Mouse (Mus musculus) neural tube, embryonic 13.5 days (tissue): ENCODE measurements at regions not wholly inside any gene's neighbourhood (a gene's known extent, or its start where the extent isn't known, plus 50 kb on each side); places are given as distances from the start of the nearest gene placed in this dataset.

ENCODE experiments used
- ATAC-seq: fragments of 200-750 bp; cut with Nextera tagmentation; 2 replicates; pipeline ENCODE4 v1.8.0; 2017; ENCODE audit warnings: low read depth, mild to moderate bottlenecking, moderate TSS enrichment, moderate library complexity
- H3K27ac ChIP-seq: fragments of 300-500 bp; sonication (generic); replicated peaks from 2 replicates; pipeline ENCODE4 v1.5.1; 2015; ENCODE audit warnings: moderate library complexity, mild to moderate bottlenecking, inconsistent platforms
- H3K27me3 ChIP-seq: fragments of 300-500 bp; sonication (generic); 2 replicates; pipeline ENCODE4 v1.6.1; 2015; ENCODE audit warnings: mild to moderate bottlenecking, inconsistent platforms
- H3K36me3 ChIP-seq: fragments of 300-500 bp; sonication (generic); 2 replicates; pipeline ENCODE4 v1.6.1; 2015; ENCODE audit warnings: mild to moderate bottlenecking, inconsistent platforms
- H3K4me1 ChIP-seq: fragments of 300-500 bp; sonication (generic); replicated peaks from 2 replicates; pipeline ENCODE4 v1.6.1; 2015; ENCODE audit warnings: inconsistent platforms
- H3K4me2 ChIP-seq: fragments of 300-500 bp; sonication (generic); 2 replicates; pipeline ENCODE4 v1.6.1; 2015; ENCODE audit warnings: inconsistent platforms, mild to moderate bottlenecking, moderate library complexity
- H3K4me3 ChIP-seq: fragments of 300-500 bp; sonication (generic); 2 replicates; pipeline ENCODE4 v1.5.1; 2015; ENCODE audit warnings: mild to moderate bottlenecking, inconsistent platforms
- H3K9ac ChIP-seq: fragments of 300-500 bp; sonication (generic); 2 replicates; pipeline ENCODE4 v1.6.1; 2015; ENCODE audit warnings: moderate library complexity, mild to moderate bottlenecking, inconsistent platforms
- H3K9me3 ChIP-seq: fragments of 300-500 bp; sonication (generic); 2 replicates; pipeline ENCODE4 v1.6.1; 2016; ENCODE audit warnings: inconsistent platforms
- WGBS: fragments of 180-500 bp; shearing (Covaris S2); methylation state at CpG from one replicate; pipeline ENCODE4 v1.1.7; 2015; 5-methylcytosine and 5-hydroxymethylcytosine counted together

DNA sequence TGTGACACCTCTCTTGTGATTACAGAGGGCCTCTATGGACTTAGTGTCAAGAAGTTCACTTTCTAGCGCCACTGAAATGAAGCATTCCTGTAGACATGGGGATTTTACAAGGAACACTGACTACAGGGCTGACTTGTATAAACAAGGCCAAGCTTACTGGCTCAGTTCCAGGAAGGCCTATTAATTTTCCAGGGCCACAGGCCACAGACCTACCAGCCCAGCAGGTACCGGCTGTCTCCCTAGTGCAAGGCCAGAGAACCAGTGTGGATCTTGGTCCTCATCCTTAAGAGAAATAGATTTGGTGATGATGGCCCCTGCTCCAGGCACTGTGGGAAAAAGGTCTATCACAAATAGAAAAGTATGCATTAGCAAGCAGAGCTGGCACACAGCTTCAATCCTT, 359.4 kb downstream of the Hs3st3b1 start:
- WGBS = 70% methylated on average over 2 of the region's 2 CpGs
- no peak overlapping the region for H3K9ac ChIP-seq
- no peak overlapping the region for H3K27ac ChIP-seq
- H3K27me3 ChIP-seq = no peaks in the 10 kb centered on the region
- H3K36me3 ChIP-seq = no peaks in the 10 kb centered on the region
- no peaks in the 10 kb centered on the region for H3K4me1 ChIP-seq
- no peak overlapping the region for H3K4me3 ChIP-seq
- no peaks in the 10 kb centered on the region for H3K9me3 ChIP-seq
- ATAC-seq = no peak
- no peak overlapping the region for H3K4me2 ChIP-seq

DNA sequence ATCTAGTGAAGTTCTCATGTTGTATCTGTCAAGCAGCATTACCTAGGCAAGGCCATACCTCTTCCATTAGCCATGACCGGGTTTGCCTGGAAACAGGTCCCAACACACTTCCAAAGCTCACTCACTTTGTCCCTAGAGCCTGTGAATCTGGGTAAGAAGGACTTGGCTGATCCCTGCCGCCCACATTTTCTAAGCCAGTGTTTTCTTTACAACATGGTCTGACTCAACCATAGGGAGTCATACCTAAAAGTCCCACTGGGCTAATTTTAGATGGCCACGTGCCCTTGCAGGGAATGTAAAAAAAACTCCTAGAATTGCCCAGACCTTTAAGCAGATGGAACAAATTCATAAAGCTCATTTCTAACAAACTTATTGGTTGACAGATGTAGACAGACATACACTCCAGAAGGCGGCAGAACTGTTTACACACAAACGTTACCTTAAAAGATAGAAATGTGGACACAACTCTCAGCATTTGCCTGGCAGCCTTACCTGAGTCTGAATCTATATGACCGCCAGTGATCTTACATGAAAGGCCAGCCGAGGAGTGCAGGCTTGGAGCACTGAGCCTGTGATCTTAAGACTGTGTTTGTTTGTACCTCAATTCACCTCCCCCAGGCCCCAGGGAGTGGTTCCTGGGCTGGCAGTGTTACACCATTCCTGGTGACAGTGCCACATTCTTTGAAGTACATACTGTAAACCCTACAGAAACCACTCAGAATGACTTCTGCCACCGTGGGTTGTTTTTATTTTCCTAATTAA, 356.4 kb downstream of the Hs3st3b1 start:
- no peak for ATAC-seq
- no peaks in the 10 kb centered on the region for H3K36me3 ChIP-seq
- no peak overlapping the region for H3K4me3 ChIP-seq
- no peak overlapping the region for H3K4me2 ChIP-seq
- no peaks in the 10 kb centered on the region for H3K4me1 ChIP-seq
- H3K27me3 ChIP-seq = no peaks in the 10 kb centered on the region
- 81% methylated on average over 8 of the region's 8 CpGs for WGBS
- H3K9me3 ChIP-seq = no peaks in the 10 kb centered on the region
- no peak overlapping the region for H3K27ac ChIP-seq
- no peak overlapping the region for H3K9ac ChIP-seq

DNA sequence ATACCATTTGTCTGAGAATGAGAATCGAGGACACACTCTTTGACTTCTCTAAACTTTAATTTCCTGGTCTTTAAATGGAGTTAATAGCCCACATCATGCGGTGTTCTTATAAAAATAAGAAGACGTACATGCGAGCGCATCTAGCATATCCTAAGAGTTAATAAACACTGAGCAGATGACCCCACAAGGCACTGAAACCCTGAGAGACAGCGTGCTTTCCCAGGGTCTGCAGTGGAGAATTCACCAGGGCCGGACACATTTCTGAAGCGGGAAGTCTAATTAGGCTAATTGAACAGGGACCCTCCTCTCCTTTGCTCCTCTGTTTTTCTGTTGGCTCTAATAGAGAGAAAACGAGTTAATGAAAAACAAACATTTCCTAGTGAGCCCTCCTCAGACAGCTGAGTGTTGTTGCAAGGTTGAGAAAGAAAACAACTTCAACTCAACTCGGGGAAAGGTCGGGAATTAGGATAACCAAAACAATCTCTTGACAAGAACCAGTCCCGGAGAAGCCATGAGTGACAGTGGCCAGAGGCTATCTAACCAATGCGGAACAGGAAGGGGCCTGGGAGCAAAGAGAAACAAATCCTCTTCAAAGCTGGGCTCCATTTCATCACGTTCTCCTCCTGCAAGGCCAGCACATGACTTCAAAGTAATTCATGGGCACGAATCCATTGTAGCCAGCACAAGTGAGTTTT, 352.2 kb downstream of the Hs3st3b1 start:
- no peak for ATAC-seq
- Histone ChIP-seq H3K27ac (no peak overlapping the region), H3K36me3 (no peaks in the 10 kb centered on the region), H3K4me3 (no peak overlapping the region), H3K4me1 (no peaks in the 10 kb centered on the region), H3K27me3 (no peaks in the 10 kb centered on the region), H3K9ac (no peak overlapping the region), H3K4me2 (no peak overlapping the region), H3K9me3 (no peaks in the 10 kb centered on the region)
- 71% methylated on average over 15 of the region's 15 CpGs for WGBS

DNA sequence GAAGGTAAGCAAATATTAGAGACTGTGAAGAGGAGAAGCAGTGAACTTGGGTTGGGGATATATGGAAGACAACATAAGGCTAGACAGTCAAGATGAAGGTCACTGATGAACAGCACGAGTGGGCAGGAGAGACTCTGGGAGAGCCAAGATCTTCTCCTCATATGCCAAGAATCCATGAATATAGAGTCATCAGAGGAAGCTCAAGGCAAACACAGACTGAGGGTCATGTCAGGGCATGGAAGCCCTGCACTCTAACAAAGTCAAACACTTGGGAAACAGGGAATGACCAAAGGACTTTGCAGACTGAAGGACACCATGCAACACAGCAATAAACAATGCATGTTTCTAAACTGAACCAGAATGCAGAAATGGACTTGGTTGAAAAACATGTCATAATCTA, 351.4 kb downstream of the Hs3st3b1 start:
- no peak overlapping the region for H3K9ac ChIP-seq
- H3K4me1 ChIP-seq = no peaks in the 10 kb centered on the region
- WGBS = 81% methylated on average over 1 of the region's 1 CpGs
- H3K4me2 ChIP-seq = no peak overlapping the region
- no peaks in the 10 kb centered on the region for H3K9me3 ChIP-seq
- no peaks in the 10 kb centered on the region for H3K27me3 ChIP-seq
- no peak overlapping the region for H3K27ac ChIP-seq
- no peaks in the 10 kb centered on the region for H3K36me3 ChIP-seq
- no peak overlapping the region for H3K4me3 ChIP-seq
- no peak for ATAC-seq

DNA sequence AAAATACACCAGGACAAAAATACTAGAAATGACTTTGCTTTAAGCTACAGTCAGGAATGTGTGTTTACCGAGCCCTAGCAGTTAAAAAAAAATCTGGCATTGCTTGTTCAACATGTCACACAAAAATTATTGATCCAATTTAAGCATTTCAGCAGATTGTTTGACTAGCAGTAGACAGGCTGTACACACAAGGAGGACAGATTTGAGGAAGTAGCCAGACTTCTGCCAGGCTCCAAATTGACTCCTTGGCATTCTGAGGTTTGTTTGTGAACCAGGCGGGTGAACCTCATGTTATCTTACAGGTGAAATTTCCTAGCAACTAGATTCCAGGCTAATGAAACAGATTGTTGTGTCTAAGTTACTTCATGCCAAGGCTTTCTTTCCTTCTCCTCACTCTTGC, 348.8 kb downstream of the Hs3st3b1 start:
- H3K36me3 ChIP-seq = no peaks in the 10 kb centered on the region
- H3K9me3 ChIP-seq = no peaks in the 10 kb centered on the region
- no peak overlapping the region for H3K9ac ChIP-seq
- no peak overlapping the region for H3K4me2 ChIP-seq
- H3K27me3 ChIP-seq = no peaks in the 10 kb centered on the region
- 83% methylated on average over 2 of the region's 2 CpGs for WGBS
- H3K4me1 ChIP-seq = no peaks in the 10 kb centered on the region
- H3K27ac ChIP-seq = no peak overlapping the region
- no peak overlapping the region for H3K4me3 ChIP-seq
- no peak for ATAC-seq

DNA sequence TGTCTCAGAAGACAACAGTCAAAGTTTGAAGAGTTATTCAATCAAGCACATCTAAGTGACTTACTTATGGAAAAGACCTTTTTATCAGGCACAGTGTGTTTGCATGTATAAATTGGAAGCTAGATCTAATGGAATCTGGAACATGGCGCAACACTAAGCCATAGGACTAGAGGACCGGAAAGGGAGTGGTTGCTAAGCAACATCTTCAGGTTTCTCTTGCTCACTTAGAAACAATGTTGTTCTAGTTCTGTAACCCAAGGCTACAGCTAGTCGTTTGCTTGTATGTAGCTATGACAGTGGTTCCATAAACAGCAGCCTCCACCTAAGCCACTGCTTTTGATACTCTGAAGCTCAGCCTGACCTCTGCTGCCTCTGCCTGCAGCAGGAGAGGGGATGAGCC, 338.8 kb downstream of the Hs3st3b1 start:
- WGBS = 82% methylated on average over 3 of the region's 3 CpGs
- H3K9me3 ChIP-seq = no peaks in the 10 kb centered on the region
- H3K9ac ChIP-seq = no peak overlapping the region
- no peak overlapping the region for H3K27ac ChIP-seq
- H3K4me2 ChIP-seq = no peak overlapping the region
- H3K4me1 ChIP-seq = no peaks in the 10 kb centered on the region
- no peak for ATAC-seq
- no peaks in the 10 kb centered on the region for H3K27me3 ChIP-seq
- no peaks in the 10 kb centered on the region for H3K36me3 ChIP-seq
- no peak overlapping the region for H3K4me3 ChIP-seq

DNA sequence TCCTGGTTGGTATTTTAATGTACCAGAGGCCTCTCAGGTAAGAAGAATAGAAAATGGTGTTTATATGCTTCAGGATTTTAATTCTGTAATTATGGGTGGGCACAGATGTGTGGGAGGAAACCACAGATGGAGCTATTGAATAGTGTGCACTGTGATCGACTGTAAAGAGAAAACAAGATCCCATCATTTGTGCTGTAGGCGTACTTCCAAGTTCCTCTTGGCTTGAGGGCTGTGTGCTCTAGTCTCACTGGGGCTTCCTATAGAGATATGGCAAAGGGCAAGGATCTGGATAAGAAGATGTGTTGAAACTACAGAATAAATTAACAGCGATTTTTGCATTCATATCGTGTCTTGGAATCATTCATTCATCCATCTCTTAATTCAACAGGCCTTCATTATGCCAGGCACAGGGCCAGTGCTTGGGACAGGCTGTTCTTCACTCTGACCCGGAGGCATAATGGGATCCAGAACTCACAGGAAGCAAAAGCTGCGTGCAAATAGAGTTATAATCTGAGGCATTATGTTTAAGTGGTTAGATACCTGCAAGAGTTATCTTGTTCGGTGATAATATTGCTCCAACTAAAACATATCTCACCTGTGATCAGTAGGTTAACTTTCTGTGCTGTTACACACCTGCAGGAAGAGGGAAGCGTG, 336.7 kb downstream of the Hs3st3b1 start:
- WGBS = 85% methylated on average over 8 of the region's 8 CpGs
- Histone ChIP-seq H3K4me2 (no peak overlapping the region), H3K9ac (no peak overlapping the region), H3K27ac (no peak overlapping the region), H3K4me1 (no peaks in the 10 kb centered on the region), H3K9me3 (no peaks in the 10 kb centered on the region), H3K36me3 (no peaks in the 10 kb centered on the region), H3K27me3 (no peaks in the 10 kb centered on the region), H3K4me3 (no peak overlapping the region)
- ATAC-seq = no peak

DNA sequence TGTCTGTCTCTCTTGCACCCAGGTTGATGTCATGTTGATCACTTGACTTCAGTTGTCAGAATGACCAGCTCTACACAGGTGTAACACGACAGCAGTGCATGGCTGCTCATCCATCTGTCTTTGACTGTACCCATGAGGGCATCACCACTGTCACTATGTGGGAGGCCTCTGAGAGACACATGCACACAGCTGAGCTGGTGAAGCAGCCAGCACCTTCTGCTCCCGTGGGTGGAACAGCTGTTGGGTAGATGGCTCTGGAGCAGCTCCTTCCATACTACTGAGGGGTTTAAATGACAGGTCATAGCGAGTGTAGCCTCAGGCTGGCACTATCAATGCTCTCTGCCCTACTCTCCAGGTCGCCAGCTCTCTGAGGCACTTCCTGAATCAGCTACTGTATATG, 301.9 kb downstream of the Hs3st3b1 start:
- Histone ChIP-seq H3K4me3 (no peak overlapping the region), H3K36me3 (no peaks in the 10 kb centered on the region), H3K9me3 (no peaks in the 10 kb centered on the region), H3K4me2 (no peak overlapping the region), H3K9ac (no peak overlapping the region), H3K27me3 (no peaks in the 10 kb centered on the region), H3K4me1 (no peaks in the 10 kb centered on the region), H3K27ac (no peak overlapping the region)
- 86% methylated on average over 4 of the region's 4 CpGs for WGBS
- no peak for ATAC-seq

DNA sequence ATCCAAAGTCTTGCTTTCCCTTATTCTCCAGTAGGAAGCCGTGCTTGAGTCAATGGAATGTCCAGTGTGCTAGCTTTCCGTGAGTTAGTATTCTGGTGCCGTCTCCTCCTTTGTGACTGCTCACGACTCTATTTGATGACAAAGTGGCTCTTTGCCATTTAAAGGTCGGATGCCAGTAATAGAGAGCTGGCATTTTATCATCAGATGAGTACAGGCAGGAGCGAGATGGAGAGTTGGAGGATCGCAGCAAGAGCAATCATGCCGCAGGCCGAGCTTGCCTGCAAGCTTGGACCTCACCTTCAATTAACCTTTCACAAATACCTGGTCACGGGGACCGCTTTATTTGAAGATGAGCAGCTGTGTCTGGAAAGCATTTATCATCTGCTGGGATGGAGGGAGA, 291.8 kb downstream of the Hs3st3b1 start:
- Histone ChIP-seq H3K36me3 (no peaks in the 10 kb centered on the region), H3K4me1 (peaks cover 24% of the 10 kb centered on the region), H3K9ac (no peak overlapping the region), H3K4me3 (no peak overlapping the region), H3K27ac (no peak overlapping the region), H3K9me3 (no peaks in the 10 kb centered on the region), H3K4me2 (no peak overlapping the region), H3K27me3 (no peaks in the 10 kb centered on the region)
- 64% methylated on average over 11 of the region's 11 CpGs for WGBS
- ATAC-seq = no peak

DNA sequence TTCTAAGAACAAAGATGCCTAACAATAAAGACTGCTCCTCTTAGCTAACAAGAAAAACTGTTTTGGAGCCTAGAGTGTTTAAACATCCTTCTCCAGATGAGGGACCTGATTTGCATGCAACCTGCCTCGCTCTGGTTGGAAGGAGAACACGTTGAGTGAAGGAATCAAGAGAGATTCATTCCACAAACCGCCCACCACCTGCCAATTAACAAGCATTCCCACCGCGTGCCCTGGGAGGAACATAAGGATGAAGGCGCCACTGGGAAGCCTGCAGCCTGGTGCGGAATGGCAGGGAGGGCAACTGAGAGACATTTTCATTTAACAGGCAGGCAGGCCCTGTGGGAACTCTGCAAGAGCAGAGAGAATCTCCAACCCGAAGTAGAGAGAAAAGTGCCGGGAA, 265.0 kb downstream of the Hs3st3b1 start:
- Histone ChIP-seq H3K4me3 (no peak overlapping the region), H3K27me3 (no peaks in the 10 kb centered on the region), H3K4me1 (no peaks in the 10 kb centered on the region), H3K27ac (no peak overlapping the region), H3K9ac (no peak overlapping the region), H3K9me3 (no peaks in the 10 kb centered on the region), H3K4me2 (no peak overlapping the region), H3K36me3 (no peaks in the 10 kb centered on the region)
- ATAC-seq = no peak
- 62% methylated on average over 9 of the region's 9 CpGs for WGBS

DNA sequence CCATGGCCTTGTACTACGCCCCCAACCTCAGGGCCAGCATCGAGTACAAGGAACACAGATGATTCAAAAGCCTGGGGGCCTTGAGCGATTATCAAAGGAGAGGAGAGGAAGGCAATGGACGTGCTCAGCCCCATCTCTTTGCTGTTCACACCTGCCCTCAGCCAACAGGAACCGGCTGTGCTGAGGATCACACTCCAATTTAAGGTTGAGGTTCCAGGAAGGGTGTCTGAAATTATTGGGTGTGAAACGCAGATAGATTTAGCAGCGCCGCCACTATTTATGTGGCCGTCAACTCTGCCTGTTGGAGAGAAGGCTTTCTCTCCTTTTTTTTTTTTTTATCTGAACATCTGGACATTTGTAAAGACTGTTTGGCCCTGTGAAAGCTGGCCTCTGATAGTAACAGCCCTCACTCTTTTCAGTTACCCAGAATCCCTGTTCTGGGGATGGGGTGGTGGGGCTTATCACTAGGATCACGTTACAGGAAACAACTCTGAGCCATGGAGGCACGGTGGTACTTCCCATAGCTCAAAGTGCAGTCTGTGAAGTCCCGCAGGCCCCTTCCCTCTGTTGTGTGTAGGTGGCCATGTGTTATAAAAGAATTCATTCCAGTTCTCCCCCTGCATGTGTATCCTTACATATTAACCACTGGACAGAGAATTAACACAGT, 256.7 kb downstream of the Hs3st3b1 start:
- peaks cover 4% of the 10 kb centered on the region; the same call in 1 of the 2 replicates for H3K4me1 ChIP-seq
- no peaks in the 10 kb centered on the region for H3K27me3 ChIP-seq
- H3K9ac ChIP-seq = no peak overlapping the region
- H3K36me3 ChIP-seq = no peaks in the 10 kb centered on the region
- no peak overlapping the region for H3K4me2 ChIP-seq
- ATAC-seq = no peak
- no peak overlapping the region for H3K27ac ChIP-seq
- no peaks in the 10 kb centered on the region for H3K9me3 ChIP-seq
- 58% methylated on average over 12 of the region's 12 CpGs for WGBS
- no peak overlapping the region for H3K4me3 ChIP-seq

DNA sequence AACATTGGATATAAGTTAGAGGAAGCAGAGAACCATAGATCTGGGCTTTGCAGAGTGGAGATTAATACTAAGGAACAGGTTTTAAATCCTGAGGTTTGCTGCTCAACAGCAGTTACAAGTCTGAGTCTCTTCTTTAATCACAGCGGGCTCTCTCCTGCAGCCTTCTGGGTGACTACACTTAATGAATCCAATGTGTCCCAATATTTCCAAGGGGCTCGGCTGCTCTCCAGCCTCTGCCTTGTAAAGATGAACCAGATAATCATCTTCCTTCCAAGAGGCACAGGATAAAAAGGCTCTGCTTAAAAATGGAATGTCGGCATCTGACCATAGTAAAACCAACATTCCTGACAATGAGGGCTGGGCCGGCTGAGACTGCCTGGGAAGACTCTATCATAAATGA, 251.6 kb downstream of the Hs3st3b1 start:
- no peaks in the 10 kb centered on the region for H3K36me3 ChIP-seq
- no peaks in the 10 kb centered on the region for H3K27me3 ChIP-seq
- no peak for ATAC-seq
- no peak overlapping the region for H3K4me3 ChIP-seq
- H3K9me3 ChIP-seq = no peaks in the 10 kb centered on the region
- H3K9ac ChIP-seq = no peak overlapping the region
- no peak overlapping the region for H3K4me2 ChIP-seq
- WGBS = 70% methylated on average over 4 of the region's 4 CpGs
- H3K4me1 ChIP-seq = no peaks in the 10 kb centered on the region
- H3K27ac ChIP-seq = no peak overlapping the region
